Mouse (Mus musculus) megakaryocyte-erythroid progenitor cell, adult 5 weeks (primary cell): ENCODE data around the gene Crip3. TPM values are rescaled to one million over a fixed set of nuclear protein-coding genes. Genes with fewer than 3 reads are reported as not detected.

Source experiments
- polyA plus RNA-seq: library from polyadenylated mRNA; stranded (reverse); fragments of >175 nt; gene quantifications from 2 replicates; pipeline ENCODE4 v1.2.3, GENCODE M21; 2012

The Crip3 gene
- not detected in 2 replicates for polyA plus RNA-seq

GRCm38 (mm10) chr17:46428761-46429414 is at the start of gene Crip3:
TSS of gene Crip3 (plus strand) at chr17:46428926.

GRCm38 (mm10) chr17:46383294-46384060 is 45.2 kb upstream of the Crip3 start, which contains the start of gene Zfp318:
TSS of gene Zfp318 (plus strand) at chr17:46383731.

GRCm38 (mm10) chr17:46438298-46438873 is 9.7 kb downstream of the Crip3 start, which contains the start of gene Slc22a7:
TSS of gene Slc22a7 (minus strand) at chr17:46438457.

Other genes starting within 250 kb of the Crip3 start
- 0.82 and 1.4 TPM in 2 replicates for gene Polh, start 226.3 kb upstream of the Crip3 start, polyA plus RNA-seq
- 16.9 and 17.7 TPM in 2 replicates for gene Xpo5, start 226.1 kb upstream of the Crip3 start, polyA plus RNA-seq
- gene Polr1c, start 180.9 kb upstream of the Crip3 start, polyA plus RNA-seq, result 21.2 and 31.5 TPM in 2 replicates
- 168 and 176 TPM in 2 replicates for gene Yipf3, start 180.8 kb upstream of the Crip3 start, polyA plus RNA-seq
- 2.4 and 4.3 TPM in 2 replicates for gene Lrrc73, start 175.4 kb upstream of the Crip3 start, polyA plus RNA-seq
- gene Tjap1, start 145.9 kb upstream of the Crip3 start, polyA plus RNA-seq, result 80.2 and 88.3 TPM in 2 replicates
- gene Dlk2, start 131.5 kb upstream of the Crip3 start, polyA plus RNA-seq, result 0.73 and 0.76 TPM in 2 replicates
- gene Abcc10, start 100.6 kb upstream of the Crip3 start, polyA plus RNA-seq, result 6.9 and 8.7 TPM in 2 replicates
- gene Zfp318, start 45.2 kb upstream of the Crip3 start, polyA plus RNA-seq, result 1.9 and 4.1 TPM in 2 replicates
- gene Slc22a7, start 9.5 kb downstream of the Crip3 start, polyA plus RNA-seq, result not detected in 2 replicates
- 0.12 and 0.29 TPM in 2 replicates for gene Ttbk1, start 58.7 kb downstream of the Crip3 start, polyA plus RNA-seq
- 30.7 and 40.0 TPM in 2 replicates for gene Dnph1, start 67.8 kb downstream of the Crip3 start, polyA plus RNA-seq
- 23.6 and 36.5 TPM in 2 replicates for gene Cul9, start 117.5 kb downstream of the Crip3 start, polyA plus RNA-seq
- gene Srf, start 127.2 kb downstream of the Crip3 start, polyA plus RNA-seq, result 174 and 199 TPM in 2 replicates
- gene Ptk7, start 200.6 kb downstream of the Crip3 start, polyA plus RNA-seq, result 4.9 and 8.5 TPM in 2 replicates
- gene Klc4, start 217.1 kb downstream of the Crip3 start, polyA plus RNA-seq, result 23.7 and 24.4 TPM in 2 replicates
- gene Mrpl2, start 217.3 kb downstream of the Crip3 start, polyA plus RNA-seq, result 618 and 740 TPM in 2 replicates
- 44.9 and 63.5 TPM in 2 replicates for gene Cul7, start 221.4 kb downstream of the Crip3 start, polyA plus RNA-seq
- 34.7 and 49.3 TPM in 2 replicates for gene Rrp36, start 245.4 kb downstream of the Crip3 start, polyA plus RNA-seq
- 117 and 127 TPM in 2 replicates for gene Mea1, start 249.9 kb downstream of the Crip3 start, polyA plus RNA-seq